Mouse (Mus musculus): Measurements from ENCODE around the gene Thsd4.

DNA sequence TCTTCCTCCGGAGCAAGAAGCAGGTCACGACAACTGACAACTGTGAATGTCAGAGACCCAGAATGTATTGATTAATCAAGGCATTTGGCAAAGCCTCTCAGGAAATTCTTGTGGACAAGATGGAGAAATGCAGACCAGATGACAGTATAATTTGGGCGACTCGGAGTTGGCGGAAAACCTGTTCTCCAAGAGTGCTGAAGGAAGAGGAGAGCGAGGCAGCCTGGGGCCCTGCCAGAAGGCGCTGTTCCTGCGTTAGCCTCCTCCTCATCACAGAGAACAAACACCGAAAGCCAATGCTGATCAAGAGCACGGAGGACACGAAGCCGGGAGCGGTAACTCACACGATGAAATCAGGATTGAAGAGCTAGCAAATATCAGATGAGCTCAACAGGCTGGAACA, 295.7 kb downstream of the Thsd4 start:
- TF ChIP-seq POLR2A (IDR thresholded peaks at IDR 0.05; ENCODE audit: control insufficient read depth, extremely low read depth, insufficient read depth, low read length, poor library complexity) = no peak
- no peak for TF ChIP-seq CTCF (IDR thresholded peaks at IDR 0.05; ENCODE audit: borderline replicate concordance, control insufficient read depth, extremely low read depth, insufficient read depth, low read length, poor library complexity)
